Comparison of ENCODE assay signal across 8 mouse cellular contexts in the genomic region with DNA sequence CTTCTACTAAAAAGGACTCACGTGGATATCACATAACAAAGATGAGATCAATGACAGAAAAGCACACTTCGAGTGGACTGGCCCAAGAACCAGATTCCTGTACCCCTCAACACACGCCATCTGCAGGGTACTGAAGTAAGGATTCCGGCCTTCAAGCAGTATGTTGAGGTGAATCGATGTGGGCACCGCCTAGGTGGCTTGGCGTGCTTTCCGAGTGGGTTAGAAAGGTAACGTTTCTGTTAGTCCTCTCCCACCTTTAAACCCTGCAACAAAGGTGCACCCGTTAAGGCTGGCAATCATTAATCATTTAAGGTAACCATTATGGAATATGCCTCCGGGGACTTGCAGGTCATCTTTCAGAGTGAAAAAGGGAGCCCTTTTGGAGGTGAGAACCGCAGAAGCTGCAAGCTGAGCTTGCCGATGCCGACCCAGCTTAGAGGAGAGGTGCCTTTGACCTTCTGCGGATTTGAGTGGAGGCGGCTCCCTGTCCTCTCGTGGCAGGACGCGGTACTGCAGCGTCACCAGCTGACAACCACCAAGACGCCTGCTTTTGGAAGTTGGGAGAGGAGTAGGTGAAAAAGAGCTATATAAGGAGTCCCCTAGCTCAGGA. TPM values are rescaled to one million over a fixed set of nuclear protein-coding genes. Genes with fewer than 3 reads are reported as not detected.
DNase-seq lines count a peak whose midpoint lies in the region; ATAC-seq and TF ChIP-seq lines count a peak whose summit lies in the region.

No protein-coding gene starts in this region.

- ATAC-seq in forebrain, embryonic 14.5 days, result peak; percentile 4; the same call in 1 of the 2 replicates
- no peak for ATAC-seq in neural tube, embryonic 15.5 days (ENCODE audit: low FRiP score)

- peaks cover 2 to 7% of the 10 kb centered on the region in 2 experiments; a peak in 3 of 4 replicates for H3K4me1 ChIP-seq in ES-E14 (ENCODE audit: control insufficient read depth in 2 of 2, insufficient read depth in 2 of 2, low read length in 2 of 2, poor library complexity in 1 of 2)
- H3K4me1 ChIP-seq in forebrain, embryonic 14.5 days (ENCODE audit: control insufficient read depth, insufficient read depth, low read length), result peaks cover 4% of the 10 kb centered on the region; the same call in 1 of the 2 replicates
- H3K4me1 ChIP-seq in neural tube, embryonic 15.5 days, result peaks cover 18% of the 10 kb centered on the region

- intact Hi-C loops in heart, postnatal 10 days (cut with DNase I), result loop anchor here (1.0 to 5.0 kb wide), 4 partner anchors 77 to 367 kb away; a partner anchor contains a TSS

- peak overlapping the region; percentile 10; the same call in 1 of the 2 replicates for H3K9ac ChIP-seq in ES-E14 (ENCODE audit: insufficient read depth, low read depth, low read length, poor library complexity, severe bottlenecking)
- H3K9ac ChIP-seq in forebrain, embryonic 14.5 days (ENCODE audit: low read length), result 0 out of 2 replicates have a peak overlapping the region, but pooled peaks have one; percentile 6
- H3K9ac ChIP-seq in neural tube, embryonic 15.5 days (replicated peaks), result 0 out of 2 replicates have a peak overlapping the region, but pooled peaks have one; percentile 10

- peak overlapping the region; percentile 37 for H3K4me2 ChIP-seq in forebrain, embryonic 14.5 days (ENCODE audit: low read length)
- peak overlapping the region; percentile 52 for H3K4me2 ChIP-seq in neural tube, embryonic 15.5 days

- no peaks in the 10 kb centered on the region for H3K27me3 ChIP-seq in forebrain, embryonic 14.5 days (replicated peaks; ENCODE audit: control insufficient read depth, insufficient read depth, low read length)
- H3K27me3 ChIP-seq in neural tube, embryonic 15.5 days (replicated peaks), result 0 out of 2 replicates have a peak, but pooled peaks cover 4% of the 10 kb centered on the region

- no peaks in the 10 kb centered on the region for H3K9me3 ChIP-seq in ES-E14 (ENCODE audit: control insufficient read depth, insufficient read depth, low read depth, low read length)
- no peaks in the 10 kb centered on the region for H3K9me3 ChIP-seq in forebrain, embryonic 14.5 days (replicated peaks; ENCODE audit: control insufficient read depth, low read length)
- no peaks in the 10 kb centered on the region for H3K9me3 ChIP-seq in neural tube, embryonic 15.5 days (replicated peaks)

- H3K4me3 ChIP-seq in ES-E14 (ENCODE audit: insufficient read depth in 1 of 2, low read depth in 1 of 2, low read length in 2 of 2, poor library complexity in 1 of 2, severe bottlenecking in 1 of 2), result peak overlapping the region in 1 of 2 experiments; percentile 37; a peak in 2 of 4 replicates
- H3K4me3 ChIP-seq in forebrain, embryonic 14.5 days (ENCODE audit: low read depth, low read length), result peak overlapping the region; percentile 5; the same call in 1 of the 2 replicates
- peak overlapping the region; percentile 22; the same call in 1 of the 2 replicates for H3K4me3 ChIP-seq in neural tube, embryonic 15.5 days (replicated peaks)

- no peaks in the 10 kb centered on the region for H3K36me3 ChIP-seq in ES-E14 (ENCODE audit: control insufficient read depth, insufficient read depth, low read length, poor library complexity, severe bottlenecking)
- H3K36me3 ChIP-seq in forebrain, embryonic 14.5 days (ENCODE audit: control insufficient read depth, insufficient read depth, low read length), result no peaks in the 10 kb centered on the region
- no peaks in the 10 kb centered on the region for H3K36me3 ChIP-seq in neural tube, embryonic 15.5 days

- WGBS in forebrain, embryonic 14.5 days, result 14% methylated on average over 21 of the region's 21 CpGs
- 15% methylated on average over 21 of the region's 21 CpGs for WGBS in neural tube, embryonic 15.5 days

- no peak overlapping the region for H3K27ac ChIP-seq in ES-E14 (ENCODE audit: insufficient read depth, low read depth, low read length, poor library complexity, severe bottlenecking)
- H3K27ac ChIP-seq in forebrain, embryonic 14.5 days (ENCODE audit: low read depth, low read length), result no peak overlapping the region
- H3K27ac ChIP-seq in neural tube, embryonic 15.5 days (replicated peaks), result no peak overlapping the region

- in situ Hi-C loops in ES-E14 (cut with MboI; ENCODE audit: low sequenced_read_pairs in 2 of 2, unreplicated experiment in 2 of 2), result no loop called here

- DNase-seq in ES-E14 (ENCODE audit: low read depth, low spot score), result no peak
- peak; percentile 84 for DNase-seq in cerebellum, adult 11-12 months
- DNase-seq in forebrain, embryonic 14.5 days (ENCODE audit: low spot score), result peak; percentile 79
- peak; percentile 89 to 92 for DNase-seq in heart, postnatal 10 days
- DNase-seq in kidney, postnatal 4 days, result peak; percentile 92 to 93
- DNase-seq in lung, adult 18-20 months, result peak; percentile 86 to 87
- DNase-seq in testis, postnatal 14 days (ENCODE audit: low spot score), result peak; percentile 79

TF ChIP-seq in ES-E14, 5 proteins besides CTCF, POLR2A, EP300 and RAD21:
- TF ChIP-seq ZC3H11A (IDR thresholded peaks at IDR 0.05; ENCODE audit: borderline replicate concordance, low read depth, low read length) (no peak), MAFK (IDR thresholded peaks at IDR 0.05; ENCODE audit: insufficient read depth, low read depth, low read length) (no peak), CHD2 (IDR thresholded peaks at IDR 0.05; ENCODE audit: low read depth, low read length) (no peak), HCFC1 (IDR thresholded peaks at IDR 0.05; ENCODE audit: borderline replicate concordance, insufficient read depth, low read length) (0 out of 2 replicates have a peak, but pooled peaks have one; percentile 24), ZNF384 (IDR thresholded peaks at IDR 0.05; ENCODE audit: low read depth, low read length) (no peak)
TF ChIP-seq in ES-E14: peak in this region for 1.

RNA-seq across cellular contexts. Expression of a gene that starts 1.6 kb away (rescaled TPM):
- total RNA-seq in ES-E14 (2012; rRNA removed), result 10.3 and 11.4 TPM in 2 replicates
- polyA plus RNA-seq in forebrain, embryonic 14.5 days (2014; fragmentation: Nextera tagmentation; extraction: Ambion mirVana), result 9.3 and 9.4 TPM in 2 replicates
- 10 to 100 TPM; 22.4 to 24.9 TPM for total RNA-seq in heart, postnatal 10 days (2021)
- polyA plus RNA-seq in neural tube, embryonic 15.5 days (2015; fragmentation: Nextera tagmentation; extraction: Ambion mirVana), result 5.2 and 6.6 TPM in 2 replicates

RNA-seq across cellular contexts. Expression of a gene that starts 35.9 kb away (rescaled TPM):
- total RNA-seq in ES-E14 (2012; rRNA removed), result 4.3 TPM in 2 replicates
- 1.8 and 2.9 TPM in 2 replicates for polyA plus RNA-seq in forebrain, embryonic 14.5 days (2014; fragmentation: Nextera tagmentation; extraction: Ambion mirVana)
- total RNA-seq in heart, postnatal 10 days (2021), result 1 to 10 TPM; 4.7 to 5.4 TPM
- 3.9 and 4.6 TPM in 2 replicates for polyA plus RNA-seq in neural tube, embryonic 15.5 days (2015; fragmentation: Nextera tagmentation; extraction: Ambion mirVana)
